Mouse (Mus musculus): ENCODE measurements around the gene Ldlrad3. TPM values are rescaled to one million over a fixed set of nuclear protein-coding genes. Genes with fewer than 3 reads are reported as not detected.

The Ldlrad3 gene
- polyA plus RNA-seq, 1 experiment from 2014 or later: 37.1 TPM

DNA sequence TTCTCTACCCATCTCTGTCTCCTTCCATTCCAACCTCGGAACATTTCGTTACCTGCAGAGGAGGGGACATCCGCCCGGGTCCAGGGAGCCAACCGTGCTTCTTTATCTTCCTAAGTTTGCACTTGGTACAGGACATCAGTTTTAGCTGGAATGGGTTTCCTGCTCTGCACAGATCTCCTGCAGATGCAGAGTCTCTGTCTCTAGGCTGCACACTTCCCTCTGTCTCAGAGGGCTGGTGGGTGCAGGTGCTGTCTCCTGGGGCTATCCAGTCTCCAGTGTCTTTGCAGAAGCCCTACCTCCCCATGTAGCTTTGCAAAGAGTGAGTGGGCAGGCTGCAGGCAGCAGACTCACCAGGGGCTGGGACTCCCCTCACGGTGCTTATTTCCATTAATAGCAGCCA is 109.9 kb downstream of the Ldlrad3 start:
- 96% methylated on average over 6 of the region's 6 CpGs for WGBS
- H3K27me3 ChIP-seq: no peaks in the 10 kb centered on the region
- no peak overlapping the region for H3K4me2 ChIP-seq
- no peak overlapping the region for H3K4me3 ChIP-seq
- H3K27ac ChIP-seq: no peak overlapping the region
- H3K9ac ChIP-seq: no peak overlapping the region
- H3K4me1 ChIP-seq (replicated peaks): 0 out of 2 replicates have a peak, but pooled peaks cover 5% of the 10 kb centered on the region
- no peak for ATAC-seq (ENCODE audit: low FRiP score)
- peaks cover 15% of the 10 kb centered on the region for H3K36me3 ChIP-seq
- no peaks in the 10 kb centered on the region for H3K9me3 ChIP-seq

DNA sequence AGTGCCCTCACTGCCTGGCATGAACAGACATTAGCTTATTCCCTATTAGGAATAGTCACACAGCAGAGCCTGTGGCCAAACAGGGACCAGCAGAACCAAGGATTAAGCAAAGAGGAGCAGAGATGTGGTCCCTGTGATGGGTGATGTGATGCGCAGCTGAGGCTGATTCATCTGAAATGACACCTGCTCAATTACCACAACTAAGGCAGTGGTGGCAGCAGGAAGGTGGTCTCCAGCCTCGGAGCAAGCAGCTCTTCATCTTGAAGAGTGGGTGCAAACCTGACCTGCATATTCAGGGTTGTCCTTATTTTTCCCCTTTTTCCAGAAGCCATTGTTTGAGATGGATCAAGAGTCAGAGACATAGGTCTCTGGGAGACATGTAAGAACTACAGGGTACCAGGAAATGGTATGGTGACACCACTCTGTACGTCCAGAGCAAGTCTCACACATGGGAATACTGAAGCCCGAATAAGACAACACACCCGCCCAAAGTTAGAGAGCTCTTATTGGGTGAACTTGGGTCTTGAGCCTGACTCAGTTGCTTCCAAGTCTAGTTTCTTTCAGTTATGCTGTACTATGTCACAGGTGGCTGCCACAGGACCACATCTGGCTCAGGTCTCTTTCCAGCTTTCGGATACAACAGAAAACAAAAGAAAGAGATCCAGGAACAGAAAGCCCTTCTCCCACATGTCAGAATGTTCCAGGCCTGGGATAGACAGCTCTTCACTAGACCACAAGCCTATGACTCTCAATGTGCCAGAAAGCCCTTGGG is 112.7 kb downstream of the Ldlrad3 start:
- H3K36me3 ChIP-seq: peaks cover 15% of the 10 kb centered on the region; the same call in 1 of the 2 replicates
- no peak overlapping the region for H3K4me2 ChIP-seq
- no peaks in the 10 kb centered on the region for H3K27me3 ChIP-seq
- H3K9me3 ChIP-seq: no peaks in the 10 kb centered on the region
- no peak overlapping the region for H3K9ac ChIP-seq
- no peak overlapping the region for H3K27ac ChIP-seq
- WGBS: 94% methylated on average over 6 of the region's 6 CpGs
- ATAC-seq (ENCODE audit: low FRiP score): no peak
- H3K4me3 ChIP-seq: no peak overlapping the region
- 0 out of 2 replicates have a peak, but pooled peaks cover 5% of the 10 kb centered on the region for H3K4me1 ChIP-seq (replicated peaks)

DNA sequence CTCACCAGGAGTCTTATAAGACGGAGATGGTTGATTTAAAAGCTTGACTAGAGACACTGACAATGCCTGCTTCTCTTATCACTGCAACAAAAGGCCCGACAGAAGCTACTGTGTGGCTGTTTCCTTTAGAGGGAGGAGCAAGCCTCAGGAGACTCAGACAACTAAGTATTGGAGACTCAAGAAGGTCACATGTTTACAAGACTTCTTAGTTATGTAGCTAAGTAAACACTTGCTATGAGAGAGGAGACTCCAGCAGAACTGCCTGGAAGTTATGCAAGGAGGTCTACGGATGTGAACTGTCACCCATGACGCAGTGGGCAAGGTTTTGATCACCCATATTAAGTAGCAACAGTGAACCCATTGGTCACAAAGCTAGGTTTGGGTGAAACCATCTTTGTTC is 113.3 kb downstream of the Ldlrad3 start:
- Histone ChIP-seq H3K4me3 (no peak overlapping the region), H3K4me1 (replicated peaks) (0 out of 2 replicates have a peak, but pooled peaks cover 5% of the 10 kb centered on the region), H3K4me2 (no peak overlapping the region), H3K9ac (no peak overlapping the region), H3K27me3 (no peaks in the 10 kb centered on the region), H3K9me3 (no peaks in the 10 kb centered on the region), H3K27ac (no peak overlapping the region), H3K36me3 (peaks cover 15% of the 10 kb centered on the region; the same call in 1 of the 2 replicates)
- ATAC-seq (ENCODE audit: low FRiP score): no peak
- WGBS: 79% methylated on average over 4 of the region's 4 CpGs

DNA sequence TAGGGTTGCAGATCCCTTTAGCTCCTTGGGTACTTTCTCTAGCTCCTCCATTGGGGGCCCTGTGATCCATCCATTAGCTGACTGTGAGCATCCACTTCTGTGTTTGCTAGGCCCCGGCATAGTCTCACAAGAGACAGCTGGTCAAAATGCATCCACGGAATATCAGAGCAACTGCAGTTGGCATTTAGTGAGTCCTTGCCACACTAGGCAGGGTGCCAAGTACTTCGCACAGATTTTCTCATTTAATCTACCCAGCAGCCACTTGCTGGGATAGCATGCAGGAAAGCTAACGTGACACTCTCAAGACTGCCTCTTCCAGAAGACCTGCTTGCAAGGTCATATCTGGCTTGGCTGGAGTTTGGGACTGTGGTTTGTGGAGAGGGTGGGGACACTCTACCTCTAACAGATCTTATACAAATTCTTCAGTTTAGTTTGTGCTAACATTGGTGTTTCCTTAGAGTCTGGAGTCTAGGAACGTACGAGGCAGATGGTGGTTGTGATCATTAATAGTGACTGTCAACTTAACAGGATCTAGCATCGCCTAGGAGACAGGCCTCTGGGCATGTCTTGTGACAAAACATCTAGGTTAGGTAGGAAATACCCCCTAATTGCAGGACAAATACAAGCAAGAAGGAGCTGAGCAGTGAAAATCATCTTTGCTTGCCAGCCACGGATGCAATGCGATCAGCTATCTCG is 115.0 kb downstream of the Ldlrad3 start:
- ATAC-seq (ENCODE audit: low FRiP score): no peak
- Histone ChIP-seq H3K9me3 (no peaks in the 10 kb centered on the region), H3K4me1 (replicated peaks) (0 out of 2 replicates have a peak, but pooled peaks cover 5% of the 10 kb centered on the region), H3K36me3 (peaks cover 15% of the 10 kb centered on the region; the same call in 1 of the 2 replicates), H3K4me3 (no peak overlapping the region), H3K27me3 (no peaks in the 10 kb centered on the region), H3K9ac (no peak overlapping the region), H3K4me2 (no peak overlapping the region), H3K27ac (no peak overlapping the region)
- WGBS: 74% methylated on average over 10 of the region's 10 CpGs

DNA sequence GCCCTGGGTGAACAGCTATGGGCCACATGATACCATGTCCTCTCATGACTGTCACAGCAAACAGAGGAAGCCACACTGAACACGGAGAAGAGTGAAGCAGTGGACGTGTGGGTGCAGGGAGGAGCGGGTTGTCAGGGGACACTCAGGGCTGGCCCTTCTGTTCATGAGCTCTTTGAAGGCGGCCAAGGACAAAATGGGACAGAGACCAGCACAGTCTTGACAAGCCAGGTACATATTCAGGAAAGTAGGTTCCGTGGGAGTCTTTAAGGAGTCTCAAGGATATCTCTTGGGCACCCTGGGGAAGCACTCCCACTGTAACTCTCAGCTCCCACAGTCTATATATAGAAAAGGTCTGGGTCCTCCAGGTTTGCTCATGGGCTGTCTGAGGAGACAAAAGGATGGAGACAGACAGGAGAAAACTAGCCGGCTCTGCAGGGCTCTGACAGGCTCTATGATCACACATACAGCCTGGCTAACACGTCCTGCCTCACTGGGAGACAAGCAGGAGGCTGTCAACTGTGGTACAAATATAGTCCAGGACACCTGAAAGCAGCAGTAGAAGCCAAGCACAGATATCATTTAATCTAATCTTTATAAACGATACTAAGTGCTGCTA is 121.3 kb downstream of the Ldlrad3 start:
- Histone ChIP-seq H3K27ac (no peak overlapping the region), H3K9ac (no peak overlapping the region), H3K9me3 (no peaks in the 10 kb centered on the region), H3K36me3 (peaks cover 3% of the 10 kb centered on the region; the same call in 1 of the 2 replicates), H3K4me1 (replicated peaks) (no peaks in the 10 kb centered on the region; the same call in none of the 2 replicates), H3K27me3 (no peaks in the 10 kb centered on the region), H3K4me3 (no peak overlapping the region), H3K4me2 (no peak overlapping the region)
- no peak for ATAC-seq (ENCODE audit: low FRiP score)
- WGBS: 82% methylated on average over 8 of the region's 8 CpGs

DNA sequence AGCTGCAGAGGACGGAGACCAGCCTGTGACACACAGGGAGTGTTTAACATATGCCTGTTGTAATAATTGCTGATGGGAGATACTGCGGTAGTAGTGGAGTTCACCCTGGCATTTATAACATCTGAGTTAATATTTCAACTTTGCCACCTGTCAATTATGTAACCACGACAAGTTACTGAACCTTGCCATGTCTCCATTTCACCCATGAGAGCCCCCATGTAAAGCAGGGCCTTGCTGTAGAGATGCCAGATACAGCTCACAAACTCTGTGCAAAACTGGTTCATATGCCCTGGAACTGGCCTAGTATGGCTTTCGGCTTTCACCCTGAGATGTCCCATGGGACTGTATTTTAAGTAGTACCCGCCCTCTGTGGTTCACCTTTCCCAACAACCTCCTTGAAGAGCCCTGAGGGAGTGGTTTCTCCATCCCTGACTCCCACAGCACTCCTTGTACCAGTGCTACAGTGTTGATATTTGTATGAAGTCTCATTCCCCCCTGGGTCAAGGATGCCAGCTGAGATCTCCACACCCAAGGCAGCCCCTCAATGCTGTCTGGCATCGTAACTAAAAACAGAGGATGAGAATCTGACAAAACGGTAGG is 122.2 kb downstream of the Ldlrad3 start:
- H3K27me3 ChIP-seq: no peaks in the 10 kb centered on the region
- no peak overlapping the region for H3K4me3 ChIP-seq
- no peak overlapping the region for H3K27ac ChIP-seq
- H3K9ac ChIP-seq: no peak overlapping the region
- ATAC-seq (ENCODE audit: low FRiP score): no peak
- H3K4me2 ChIP-seq: no peak overlapping the region
- 89% methylated on average over 7 of the region's 7 CpGs for WGBS
- peaks cover 2% of the 10 kb centered on the region; the same call in 1 of the 2 replicates for H3K36me3 ChIP-seq
- H3K9me3 ChIP-seq: no peaks in the 10 kb centered on the region
- no peaks in the 10 kb centered on the region; the same call in none of the 2 replicates for H3K4me1 ChIP-seq (replicated peaks)

DNA sequence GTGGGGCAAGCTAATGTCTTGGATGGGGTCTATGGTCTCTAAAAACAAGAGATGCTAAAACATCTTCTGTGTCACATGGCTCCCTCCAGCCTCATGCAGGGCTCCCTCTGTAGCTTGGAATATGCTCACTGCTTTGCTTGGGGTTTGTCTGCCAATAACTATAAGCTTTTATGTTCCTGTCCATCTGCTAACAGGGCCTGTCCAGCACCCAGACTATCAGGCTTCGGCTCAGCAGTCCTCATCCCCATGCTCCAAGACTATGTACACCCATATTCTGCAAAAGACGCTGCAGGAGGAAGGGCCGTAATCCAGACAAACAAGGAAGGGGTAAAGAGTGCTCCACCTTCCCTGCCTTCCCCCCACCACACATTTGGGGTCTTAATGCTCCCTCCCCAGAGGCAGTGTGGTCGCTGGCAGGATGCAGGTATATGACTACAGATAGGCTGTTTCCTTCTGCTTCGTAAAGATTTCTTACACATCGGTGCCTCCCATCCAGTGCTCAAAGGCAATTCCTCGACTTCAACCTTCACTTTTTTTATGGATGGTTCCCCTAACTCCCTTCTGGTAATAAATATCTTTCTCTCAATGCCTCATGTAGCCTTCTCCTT is 123.2 kb downstream of the Ldlrad3 start:
- peaks cover 6% of the 10 kb centered on the region; the same call in 1 of the 2 replicates for H3K36me3 ChIP-seq
- no peaks in the 10 kb centered on the region for H3K9me3 ChIP-seq
- WGBS: 89% methylated on average over 7 of the region's 7 CpGs
- H3K27me3 ChIP-seq: no peaks in the 10 kb centered on the region
- no peak overlapping the region for H3K4me2 ChIP-seq
- H3K4me1 ChIP-seq (replicated peaks): peaks cover 3% of the 10 kb centered on the region
- no peak overlapping the region for H3K4me3 ChIP-seq
- H3K9ac ChIP-seq: no peak overlapping the region
- ATAC-seq (ENCODE audit: low FRiP score): no peak
- no peak overlapping the region for H3K27ac ChIP-seq

DNA sequence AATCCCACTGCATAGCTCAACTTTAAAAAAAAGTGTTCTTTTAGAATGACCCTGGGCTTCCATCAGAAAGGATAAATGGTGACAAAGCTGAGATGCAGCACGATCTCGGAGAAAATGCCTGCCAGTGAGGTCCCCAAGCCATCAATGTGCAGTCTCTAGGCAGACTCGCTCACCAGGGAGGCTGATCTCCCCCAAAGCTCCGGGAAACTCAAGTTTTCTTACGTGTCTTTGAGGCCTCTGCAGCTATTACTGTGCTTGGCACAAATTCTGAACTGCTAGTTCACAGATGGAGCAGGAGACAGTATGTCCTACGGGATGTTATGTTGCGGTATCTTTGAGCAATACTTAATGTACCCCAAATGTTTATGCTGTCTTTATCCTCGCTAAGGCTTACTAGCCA is 124.3 kb downstream of the Ldlrad3 start:
- ATAC-seq (ENCODE audit: low FRiP score): no peak
- Histone ChIP-seq H3K27ac (no peak overlapping the region), H3K4me1 (replicated peaks) (peaks cover 12% of the 10 kb centered on the region), H3K4me3 (no peak overlapping the region), H3K36me3 (peaks cover 6% of the 10 kb centered on the region; the same call in 1 of the 2 replicates), H3K9me3 (no peaks in the 10 kb centered on the region), H3K4me2 (no peak overlapping the region), H3K9ac (no peak overlapping the region), H3K27me3 (no peaks in the 10 kb centered on the region)
- WGBS: 78% methylated on average over 8 of the region's 8 CpGs

DNA sequence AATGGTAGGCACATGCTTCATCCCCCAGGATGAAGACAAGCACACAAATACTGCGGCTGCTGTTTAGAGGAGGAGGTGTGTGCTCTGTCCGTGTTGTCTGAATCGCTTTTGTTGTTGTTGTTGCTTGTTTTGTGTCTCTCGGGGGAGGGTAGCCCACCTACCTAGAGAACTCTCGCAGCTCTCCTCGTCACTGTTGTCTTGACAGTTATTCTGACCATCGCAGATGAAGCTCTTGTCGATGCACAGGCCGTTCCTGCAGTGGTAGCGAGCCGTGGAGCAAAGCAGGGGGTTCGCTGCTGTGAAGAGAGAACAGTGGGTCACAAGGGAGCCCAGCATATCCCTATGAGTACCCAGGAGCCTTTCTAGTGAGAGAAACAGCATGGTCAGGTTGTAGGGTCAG is 128.4 kb downstream of the Ldlrad3 start:
- WGBS: 83% methylated on average over 12 of the region's 12 CpGs
- Histone ChIP-seq H3K4me1 (replicated peaks) (peaks cover 18% of the 10 kb centered on the region), H3K9ac (no peak overlapping the region), H3K27me3 (no peaks in the 10 kb centered on the region), H3K4me3 (no peak overlapping the region), H3K4me2 (no peak overlapping the region), H3K9me3 (no peaks in the 10 kb centered on the region), H3K36me3 (peaks cover 22% of the 10 kb centered on the region), H3K27ac (no peak overlapping the region)
- no peak for ATAC-seq (ENCODE audit: low FRiP score)

DNA sequence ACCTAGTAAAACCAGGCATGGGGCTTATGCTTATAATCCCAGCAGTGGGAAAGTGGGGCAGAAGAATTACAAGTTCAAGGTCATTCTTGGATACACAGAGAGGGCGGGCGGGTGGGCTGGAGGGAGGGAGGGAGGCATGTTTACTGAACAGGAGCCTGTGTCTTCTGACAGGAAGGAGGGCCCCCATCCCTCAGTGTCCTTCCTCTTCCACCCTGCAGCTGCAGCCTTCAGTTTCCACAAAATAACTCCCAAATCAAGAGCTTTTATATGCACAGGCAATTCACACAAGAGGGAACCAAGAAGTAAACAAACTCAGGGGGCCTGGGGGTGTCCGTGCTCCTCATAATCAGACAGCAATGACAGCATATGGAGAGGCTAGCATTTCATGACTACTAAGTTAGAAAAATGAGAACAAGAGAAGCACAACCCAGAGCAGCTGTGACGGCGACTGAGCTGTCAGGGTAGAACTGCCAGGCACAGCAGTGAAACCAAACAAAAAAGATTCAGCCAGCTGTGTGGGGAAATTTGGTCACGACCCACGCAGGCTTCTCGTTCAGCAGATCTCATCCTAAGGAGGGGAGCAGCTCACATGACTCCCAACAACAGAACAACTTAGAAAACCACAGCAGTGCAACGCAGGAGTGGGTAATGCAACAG is 129.0 kb downstream of the Ldlrad3 start:
- no peak for ATAC-seq (ENCODE audit: low FRiP score)
- Histone ChIP-seq H3K9me3 (no peaks in the 10 kb centered on the region), H3K4me3 (no peak overlapping the region), H3K36me3 (peaks cover 22% of the 10 kb centered on the region), H3K9ac (no peak overlapping the region), H3K27ac (no peak overlapping the region), H3K4me2 (no peak overlapping the region), H3K27me3 (no peaks in the 10 kb centered on the region), H3K4me1 (replicated peaks) (peaks cover 21% of the 10 kb centered on the region)
- 66% methylated on average over 8 of the region's 9 CpGs for WGBS

DNA sequence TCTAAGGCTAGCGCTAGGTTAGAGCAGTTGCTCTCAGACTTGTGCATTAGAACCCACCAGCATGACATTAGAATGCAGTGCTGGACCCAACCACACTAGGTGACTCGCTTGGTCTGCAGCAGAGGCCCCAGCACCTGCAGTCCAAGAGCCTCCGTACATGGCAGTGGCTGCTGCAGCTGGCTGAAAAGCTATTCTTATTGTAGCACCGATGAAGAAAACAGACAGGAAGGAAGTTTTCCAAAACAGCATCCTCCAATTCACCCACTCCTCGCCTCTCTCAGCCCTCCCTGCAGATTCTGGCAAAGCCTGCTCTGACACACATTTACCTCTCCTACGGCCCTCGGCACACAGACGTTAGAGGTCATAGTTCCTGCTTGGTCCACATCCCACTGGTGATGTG is 130.0 kb downstream of the Ldlrad3 start:
- Histone ChIP-seq H3K9ac (no peak overlapping the region), H3K4me1 (replicated peaks) (peaks cover 31% of the 10 kb centered on the region), H3K36me3 (peaks cover 22% of the 10 kb centered on the region), H3K4me2 (no peak overlapping the region), H3K27ac (no peak overlapping the region), H3K27me3 (no peaks in the 10 kb centered on the region), H3K9me3 (no peaks in the 10 kb centered on the region), H3K4me3 (no peak overlapping the region)
- WGBS: 89% methylated on average over 8 of the region's 8 CpGs
- no peak for ATAC-seq (ENCODE audit: low FRiP score)

Data from hindbrain, embryonic 13.5 days (tissue).